Mouse (Mus musculus): ENCODE measurements around the gene Vti1b.

Vti1b gene

DNA sequence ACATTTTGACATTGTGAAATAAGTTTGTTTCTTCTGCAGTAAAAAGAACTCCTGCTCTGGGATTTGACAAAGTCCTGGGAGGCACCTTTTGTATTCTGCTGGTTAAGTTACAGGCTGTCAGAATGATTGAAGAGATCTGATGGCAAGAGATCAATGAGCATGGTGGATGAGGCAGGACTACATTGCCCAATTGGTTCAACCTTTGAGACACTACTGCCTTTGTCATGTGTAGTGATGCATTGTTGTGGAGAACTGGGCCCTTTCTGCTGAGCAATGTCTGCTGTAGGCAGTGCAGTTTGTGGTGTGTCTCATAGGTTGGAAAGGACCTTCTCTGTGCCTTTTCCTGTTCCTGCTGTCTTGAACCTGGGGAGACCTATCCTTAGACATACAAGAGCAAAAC lies 31.1 kb downstream of the Vti1b start:
- in situ Hi-C loops (cut with MboI; ENCODE audit: unreplicated experiment in 2 of 2): no loop called here

DNA sequence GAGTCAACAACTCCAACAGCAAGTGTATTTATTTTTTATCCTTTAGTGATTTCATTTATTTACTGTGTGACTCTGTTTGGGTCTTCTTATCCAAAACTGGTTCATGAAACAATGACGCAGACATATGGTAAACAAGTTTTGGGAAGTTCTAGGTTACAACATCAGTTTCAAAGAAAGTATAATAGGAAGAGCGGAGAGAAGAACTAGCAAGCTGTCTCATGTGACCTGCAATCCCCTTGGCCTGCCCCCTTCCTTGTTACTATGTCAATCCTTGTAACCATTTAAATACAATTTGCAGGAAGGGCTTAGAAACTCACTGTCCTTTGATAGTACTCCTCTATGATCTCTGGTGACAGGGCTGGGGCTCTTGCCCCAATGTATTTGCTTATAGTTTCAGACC lies 31.7 kb downstream of the Vti1b start:
- in situ Hi-C loops (cut with MboI; ENCODE audit: unreplicated experiment in 2 of 2): no loop called here

DNA sequence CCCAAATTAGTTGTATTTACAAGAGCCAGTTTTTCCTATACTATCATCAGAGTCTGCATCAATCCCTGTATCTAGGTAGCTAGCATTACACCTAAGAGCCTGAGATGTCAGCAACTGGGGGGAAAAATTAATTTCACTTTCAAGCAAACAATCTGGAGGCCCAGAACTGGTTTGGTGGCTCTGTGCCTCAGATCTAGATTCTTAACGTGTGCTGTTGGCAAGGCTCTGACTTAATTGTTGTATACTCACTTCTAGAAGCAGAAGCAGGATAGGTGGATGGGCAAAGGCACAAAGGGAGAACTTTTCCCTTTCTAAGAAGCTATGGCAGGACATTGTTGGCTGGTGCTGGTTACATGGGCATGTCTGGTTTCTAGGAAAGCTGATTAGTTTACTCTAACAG lies 33.0 kb downstream of the Vti1b start:
- in situ Hi-C loops (cut with MboI; ENCODE audit: unreplicated experiment in 2 of 2): no loop called here

DNA sequence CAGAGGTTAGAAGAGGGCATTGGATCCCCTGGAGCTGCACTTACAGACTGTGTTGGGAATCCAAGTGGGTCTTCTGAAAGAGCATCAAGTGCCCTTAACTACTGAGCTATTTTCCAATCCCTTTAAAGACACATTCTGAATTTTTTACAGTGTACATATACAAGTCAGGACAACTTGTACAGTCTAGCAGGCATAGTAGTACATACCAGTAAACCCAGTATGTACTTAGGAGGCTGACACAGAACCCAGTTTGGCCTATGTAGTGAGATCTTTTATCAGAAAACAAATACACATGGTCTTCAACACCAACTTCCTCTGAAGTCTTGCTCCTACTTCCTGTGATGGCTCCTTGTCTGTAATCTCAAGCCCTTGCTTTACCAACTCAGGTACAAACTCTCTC lies 33.5 kb downstream of the Vti1b start:
- in situ Hi-C loops (cut with MboI; ENCODE audit: unreplicated experiment in 2 of 2): no loop called here

- in situ Hi-C loops (cut with MboI; ENCODE audit: unreplicated experiment in 2 of 2): no loop called here
Measured at GRCm38 (mm10) chr12:79136949-79137348, 35.5 kb downstream of the Vti1b start.

- in situ Hi-C loops (cut with MboI; ENCODE audit: unreplicated experiment in 2 of 2): no loop called here
Measured at GRCm38 (mm10) chr12:79135105-79135504, 37.4 kb downstream of the Vti1b start.

- in situ Hi-C loops (cut with MboI; ENCODE audit: unreplicated experiment in 2 of 2): no loop called here
Measured at GRCm38 (mm10) chr12:79134676-79135075, 37.8 kb downstream of the Vti1b start.

- in situ Hi-C loops (cut with MboI; ENCODE audit: unreplicated experiment in 2 of 2): no loop called here
Measured at GRCm38 (mm10) chr12:79131706-79132460, 40.6 kb downstream of the Vti1b start.

- in situ Hi-C loops (cut with MboI; ENCODE audit: unreplicated experiment in 2 of 2): no loop called here
Measured at GRCm38 (mm10) chr12:79131178-79131675, 41.2 kb downstream of the Vti1b start.

- in situ Hi-C loops (cut with MboI; ENCODE audit: unreplicated experiment in 2 of 2): no loop called here
Measured at GRCm38 (mm10) chr12:79130299-79131177, 41.9 kb downstream of the Vti1b start, which contains the start of gene Arg2. TSS of gene Arg2 (plus strand) at chr12:79130777.

DNA sequence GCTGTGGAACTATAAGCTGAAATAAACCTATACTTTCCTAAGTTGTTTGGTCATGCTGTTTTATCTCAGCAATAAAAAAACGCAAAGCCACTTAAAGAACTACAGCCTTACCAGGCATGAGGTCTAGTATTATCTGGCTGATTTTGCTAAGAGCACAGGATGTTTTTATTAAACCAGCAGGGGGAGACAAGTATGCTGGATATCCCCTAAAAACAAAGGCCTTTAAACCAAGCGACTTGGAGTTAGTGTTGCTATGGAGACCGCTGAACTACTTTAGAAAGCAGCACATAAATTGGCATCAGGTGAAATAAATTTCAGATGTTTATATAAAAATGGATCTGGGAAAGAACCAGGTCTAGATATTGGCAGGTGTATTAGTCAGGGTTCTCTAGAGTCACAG lies 49.6 kb downstream of the Vti1b start:
- in situ Hi-C loops (cut with MboI; ENCODE audit: unreplicated experiment in 2 of 2): loop anchor here in 1 of 2 experiments (25.0 kb wide), 1 partner anchor 1311 kb away; no protein-coding TSS in a partner anchor

GRCm38 (mm10) chr12:79118991-79119390 lies 53.5 kb downstream of the Vti1b start:
- in situ Hi-C loops (cut with MboI; ENCODE audit: unreplicated experiment in 2 of 2): loop anchor here in 1 of 2 experiments (25.0 kb wide), 1 partner anchor 1307 kb away; no protein-coding TSS in a partner anchor
